Mouse (Mus musculus): ENCODE results near the gene Pglyrp2.

DNA sequence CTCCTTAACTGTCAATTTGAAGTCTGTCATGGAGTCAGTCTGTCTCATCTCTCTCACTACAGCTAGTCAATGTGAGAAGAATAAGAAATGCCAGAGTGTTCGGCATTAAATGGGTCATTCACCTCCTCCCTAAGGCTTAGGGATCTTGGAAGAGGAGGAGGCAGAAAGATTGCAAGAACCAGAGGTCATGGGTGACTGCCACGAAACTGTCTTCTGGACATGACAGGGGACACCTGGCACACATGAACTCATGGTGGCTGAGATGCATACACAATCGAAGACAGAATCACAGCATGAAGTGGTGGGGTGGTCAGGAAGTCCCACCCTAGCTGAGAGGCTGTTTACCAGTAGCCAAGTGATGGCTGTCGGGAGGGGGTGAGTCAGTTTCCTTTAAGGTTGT lies 10.4 kb upstream of the Pglyrp2 start:
- no peak for TF ChIP-seq POLR2A (IDR thresholded peaks at IDR 0.05; ENCODE audit: borderline replicate concordance, extremely low read depth, low read depth, low read length)
- TF ChIP-seq CTCF (IDR thresholded peaks at IDR 0.05; ENCODE audit: insufficient read depth, low read length): no peak
